Mouse (Mus musculus): ENCODE measurements around the gene Acox2. TPM values are rescaled to one million over a fixed set of nuclear protein-coding genes. Genes with fewer than 3 reads are reported as not detected.

The Acox2 gene
- polyA plus RNA-seq, 1 experiment from 2014 or later: 47.0 TPM

DNA sequence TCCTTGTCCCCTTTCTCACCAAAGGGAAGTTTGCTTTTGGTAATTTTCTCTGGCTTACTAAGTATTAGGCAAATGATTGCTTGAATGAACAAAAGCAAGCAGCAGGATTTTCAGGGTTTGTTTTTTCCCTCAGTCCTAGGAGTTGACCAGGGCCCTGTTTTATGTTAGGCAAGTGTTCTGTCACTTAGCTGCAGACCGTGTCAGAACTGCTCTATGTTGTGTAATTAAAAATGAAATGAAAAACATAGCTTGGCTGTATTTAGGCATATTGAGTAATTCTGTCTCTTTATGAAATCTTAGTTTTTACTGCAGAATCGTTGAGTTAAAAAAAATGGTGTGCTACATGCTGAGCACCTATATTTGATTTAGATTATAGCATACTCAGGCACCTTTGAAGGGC lies 34.3 kb downstream of the Acox2 start:
- ATAC-seq (ENCODE audit: insufficient read depth): no peak
- Histone ChIP-seq H3K4me2 (no peak overlapping the region), H3K27ac (replicated peaks) (no peak overlapping the region), H3K4me1 (replicated peaks) (peaks cover 42% of the 10 kb centered on the region), H3K9me3 (replicated peaks) (no peaks in the 10 kb centered on the region), H3K36me3 (replicated peaks) (peaks cover 8% of the 10 kb centered on the region), H3K9ac (no peak overlapping the region), H3K4me3 (replicated peaks) (no peak overlapping the region), H3K27me3 (no peaks in the 10 kb centered on the region)
- WGBS (ENCODE audit: insufficient replicate concordance): 60% methylated on average over 2 of the region's 2 CpGs

- Histone ChIP-seq H3K4me2 (peak overlapping the region; percentile 40), H3K4me1 (replicated peaks) (peaks cover 35% of the 10 kb centered on the region), H3K9me3 (replicated peaks) (no peaks in the 10 kb centered on the region), H3K27ac (replicated peaks) (0 out of 2 replicates have a peak overlapping the region, but pooled peaks have one; percentile 19), H3K4me3 (replicated peaks) (no peak overlapping the region), H3K36me3 (replicated peaks) (peaks cover 8% of the 10 kb centered on the region), H3K27me3 (no peaks in the 10 kb centered on the region), H3K9ac (no peak overlapping the region)
- peak; percentile 66 for ATAC-seq (ENCODE audit: insufficient read depth)
- WGBS (ENCODE audit: insufficient replicate concordance): 26% methylated on average over 10 of the region's 10 CpGs
These were observed 35.5 kb downstream of the Acox2 start for GRCm38 (mm10) chr14:8223506-8224293.

GRCm38 (mm10) chr14:8222561-8222960 lies 36.6 kb downstream of the Acox2 start:
- no peak for ATAC-seq (ENCODE audit: insufficient read depth)
- Histone ChIP-seq H3K4me1 (replicated peaks) (peaks cover 35% of the 10 kb centered on the region), H3K9ac (no peak overlapping the region), H3K4me2 (no peak overlapping the region), H3K27me3 (no peaks in the 10 kb centered on the region), H3K27ac (replicated peaks) (no peak overlapping the region), H3K36me3 (replicated peaks) (peaks cover 8% of the 10 kb centered on the region), H3K9me3 (replicated peaks) (no peaks in the 10 kb centered on the region), H3K4me3 (replicated peaks) (no peak overlapping the region)
- WGBS (ENCODE audit: insufficient replicate concordance): 88% methylated on average over 16 of the region's 16 CpGs

DNA sequence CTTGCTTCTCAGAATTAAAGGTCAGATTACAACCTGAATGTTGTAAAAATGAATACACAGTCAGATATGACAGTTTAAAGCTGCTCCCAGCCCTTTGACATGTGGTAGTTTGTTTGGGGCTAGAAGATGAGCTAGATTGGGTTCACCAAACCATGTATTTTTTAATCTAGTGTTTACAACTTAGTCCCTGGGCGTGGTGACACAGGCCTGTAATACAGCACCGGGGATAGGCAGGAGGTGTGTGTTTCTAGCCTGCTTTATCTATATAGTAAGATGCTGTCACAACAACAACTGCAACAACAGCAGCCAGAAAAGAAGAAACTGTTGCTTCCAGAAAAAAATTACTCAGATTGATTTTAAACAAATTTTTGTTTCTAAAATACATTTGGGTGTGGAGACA lies 38.2 kb downstream of the Acox2 start:
- no peak overlapping the region for H3K9ac ChIP-seq
- H3K4me1 ChIP-seq (replicated peaks): peaks cover 42% of the 10 kb centered on the region
- H3K9me3 ChIP-seq (replicated peaks): no peaks in the 10 kb centered on the region
- peak; percentile 71 for ATAC-seq (ENCODE audit: insufficient read depth)
- no peak overlapping the region for H3K4me2 ChIP-seq
- 45% methylated on average over 2 of the region's 2 CpGs for WGBS (ENCODE audit: insufficient replicate concordance)
- no peaks in the 10 kb centered on the region for H3K27me3 ChIP-seq
- no peak overlapping the region for H3K4me3 ChIP-seq (replicated peaks)
- H3K36me3 ChIP-seq (replicated peaks): peaks cover 8% of the 10 kb centered on the region
- peak overlapping the region; percentile 45; the same call in 1 of the 2 replicates for H3K27ac ChIP-seq (replicated peaks)

DNA sequence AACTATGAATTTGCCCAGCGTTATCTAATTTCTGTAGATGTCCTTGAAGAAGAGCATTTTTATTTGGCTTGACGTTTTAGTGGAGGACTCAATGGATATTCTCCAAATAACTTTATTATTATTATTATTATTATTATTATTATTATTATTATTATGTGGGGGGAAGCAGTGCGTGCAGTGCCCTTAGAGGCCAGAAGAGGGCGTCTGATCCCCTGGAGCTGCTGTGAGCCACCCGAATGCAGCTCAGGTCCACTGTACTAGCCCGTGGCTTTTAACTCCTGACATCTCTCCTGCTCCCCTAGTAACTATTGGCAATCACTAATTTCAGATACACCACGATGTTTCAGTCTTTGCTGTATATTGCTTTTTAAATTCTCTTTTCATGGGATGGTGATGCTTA lies 38.8 kb downstream of the Acox2 start:
- H3K27me3 ChIP-seq: no peaks in the 10 kb centered on the region
- H3K4me2 ChIP-seq: no peak overlapping the region
- H3K27ac ChIP-seq (replicated peaks): no peak overlapping the region
- WGBS (ENCODE audit: insufficient replicate concordance): 39% methylated on average over 7 of the region's 7 CpGs
- no peak overlapping the region for H3K9ac ChIP-seq
- peaks cover 45% of the 10 kb centered on the region for H3K4me1 ChIP-seq (replicated peaks)
- H3K36me3 ChIP-seq (replicated peaks): peaks cover 8% of the 10 kb centered on the region
- ATAC-seq (ENCODE audit: insufficient read depth): peak; percentile 58; the same call in 1 of the 2 replicates
- H3K9me3 ChIP-seq (replicated peaks): no peaks in the 10 kb centered on the region
- H3K4me3 ChIP-seq (replicated peaks): no peak overlapping the region

DNA sequence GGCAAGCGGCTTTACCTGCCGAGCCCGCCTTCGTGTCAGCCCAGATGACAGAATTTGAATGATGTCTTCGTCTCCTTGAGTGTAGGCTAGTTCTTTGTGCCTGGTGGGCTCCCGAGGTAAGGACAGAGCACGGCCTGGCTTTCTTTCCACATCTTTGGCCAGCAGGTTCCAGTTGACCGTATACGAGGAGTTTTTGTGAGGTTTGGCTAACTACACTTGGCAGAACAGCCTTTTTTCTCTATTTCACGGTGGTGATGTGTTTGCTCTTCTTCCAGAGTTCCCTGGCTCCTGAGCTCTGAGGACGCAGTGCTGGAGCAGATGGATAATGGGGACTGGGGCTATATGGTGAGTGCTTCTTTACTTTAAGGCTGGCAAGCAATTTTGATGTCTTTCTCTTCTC lies 39.3 kb downstream of the Acox2 start:
- WGBS (ENCODE audit: insufficient replicate concordance): 79% methylated on average over 11 of the region's 11 CpGs
- Histone ChIP-seq H3K36me3 (replicated peaks) (peaks cover 8% of the 10 kb centered on the region), H3K9ac (no peak overlapping the region), H3K27me3 (no peaks in the 10 kb centered on the region), H3K4me3 (replicated peaks) (no peak overlapping the region), H3K9me3 (replicated peaks) (no peaks in the 10 kb centered on the region), H3K4me2 (no peak overlapping the region), H3K27ac (replicated peaks) (no peak overlapping the region), H3K4me1 (replicated peaks) (peaks cover 45% of the 10 kb centered on the region)
- ATAC-seq (ENCODE audit: insufficient read depth): no peak

DNA sequence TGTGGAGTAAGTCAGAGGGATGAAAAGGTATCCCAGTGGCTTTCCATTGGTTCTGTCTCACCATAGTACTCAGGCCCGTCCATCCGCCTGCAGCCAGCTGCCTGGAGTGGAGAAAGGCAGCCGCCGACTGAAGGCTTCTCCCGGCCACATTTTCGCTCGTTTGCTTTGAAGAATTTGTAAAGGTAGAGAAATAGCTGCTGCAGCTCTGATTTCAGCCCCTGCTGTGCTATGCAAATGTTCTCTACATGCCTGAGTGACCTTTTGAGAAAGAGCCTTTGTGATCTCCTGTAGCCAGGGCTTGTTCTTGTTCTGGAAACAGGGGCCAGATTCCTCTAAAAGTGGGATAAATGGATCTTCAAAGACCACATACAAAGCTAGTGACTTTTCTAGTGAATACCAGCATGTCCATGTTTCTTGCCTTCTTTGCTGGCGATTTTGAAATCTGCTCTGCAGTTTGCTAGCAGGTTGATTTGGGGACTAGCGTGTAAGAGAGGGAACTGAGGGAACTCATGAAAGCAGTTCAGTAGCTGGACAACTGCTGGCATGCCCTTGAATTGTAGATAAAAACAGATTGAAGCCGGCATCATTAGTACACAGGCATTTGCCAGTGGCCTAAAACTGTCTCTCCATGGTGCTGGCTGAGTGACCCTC lies 40.3 kb downstream of the Acox2 start:
- Histone ChIP-seq H3K9me3 (replicated peaks) (no peaks in the 10 kb centered on the region), H3K27ac (replicated peaks) (no peak overlapping the region), H3K4me1 (replicated peaks) (peaks cover 41% of the 10 kb centered on the region), H3K9ac (no peak overlapping the region), H3K36me3 (replicated peaks) (peaks cover 8% of the 10 kb centered on the region), H3K4me2 (no peak overlapping the region), H3K27me3 (no peaks in the 10 kb centered on the region), H3K4me3 (replicated peaks) (no peak overlapping the region)
- 70% methylated on average over 10 of the region's 10 CpGs for WGBS (ENCODE audit: insufficient replicate concordance)
- no peak for ATAC-seq (ENCODE audit: insufficient read depth)

GRCm38 (mm10) chr14:8218238-8218637 lies 40.9 kb downstream of the Acox2 start:
- no peak overlapping the region for H3K9ac ChIP-seq
- peaks cover 8% of the 10 kb centered on the region for H3K36me3 ChIP-seq (replicated peaks)
- peaks cover 41% of the 10 kb centered on the region for H3K4me1 ChIP-seq (replicated peaks)
- no peak overlapping the region for H3K27ac ChIP-seq (replicated peaks)
- no peak overlapping the region for H3K4me2 ChIP-seq
- H3K9me3 ChIP-seq (replicated peaks): no peaks in the 10 kb centered on the region
- H3K27me3 ChIP-seq: no peaks in the 10 kb centered on the region
- no peak overlapping the region for H3K4me3 ChIP-seq (replicated peaks)
- 66% methylated on average over 7 of the region's 7 CpGs for WGBS (ENCODE audit: insufficient replicate concordance)
- ATAC-seq (ENCODE audit: insufficient read depth): no peak

- Histone ChIP-seq H3K4me2 (peak overlapping the region; percentile 93), H3K4me1 (replicated peaks) (peaks cover 36% of the 10 kb centered on the region), H3K27me3 (no peaks in the 10 kb centered on the region), H3K36me3 (replicated peaks) (no peaks in the 10 kb centered on the region), H3K27ac (replicated peaks) (no peak overlapping the region), H3K9me3 (replicated peaks) (no peaks in the 10 kb centered on the region), H3K4me3 (replicated peaks) (0 out of 2 replicates have a peak overlapping the region, but pooled peaks have one; percentile 78), H3K9ac (no peak overlapping the region)
- WGBS (ENCODE audit: insufficient replicate concordance): 42% methylated on average over 5 of the region's 5 CpGs
- no peak for ATAC-seq (ENCODE audit: insufficient read depth)
These were observed 43.1 kb downstream of the Acox2 start for GRCm38 (mm10) chr14:8216100-8216499.

GRCm38 (mm10) chr14:8215208-8215778 lies 43.9 kb downstream of the Acox2 start:
- Histone ChIP-seq H3K27ac (replicated peaks) (peak overlapping the region; percentile 93; the same call in 1 of the 2 replicates), H3K9ac (peak overlapping the region; percentile 94; the same call in 1 of the 2 replicates), H3K4me2 (peak overlapping the region; percentile 93), H3K4me3 (replicated peaks) (peak overlapping the region; percentile 78), H3K9me3 (replicated peaks) (no peaks in the 10 kb centered on the region), H3K27me3 (no peaks in the 10 kb centered on the region), H3K36me3 (replicated peaks) (no peaks in the 10 kb centered on the region), H3K4me1 (replicated peaks) (peaks cover 31% of the 10 kb centered on the region)
- no peak for ATAC-seq (ENCODE audit: insufficient read depth)
- WGBS (ENCODE audit: insufficient replicate concordance): 20% methylated on average over 21 of the region's 21 CpGs
